Mouse (Mus musculus): ENCODE data around the gene Gm17545. TPM values are rescaled to one million over a fixed set of nuclear protein-coding genes. Genes with fewer than 3 reads are reported as not detected.

Gm17545 gene
- total RNA-seq, 2 experiments from 2014 or later, result not detected

DNA sequence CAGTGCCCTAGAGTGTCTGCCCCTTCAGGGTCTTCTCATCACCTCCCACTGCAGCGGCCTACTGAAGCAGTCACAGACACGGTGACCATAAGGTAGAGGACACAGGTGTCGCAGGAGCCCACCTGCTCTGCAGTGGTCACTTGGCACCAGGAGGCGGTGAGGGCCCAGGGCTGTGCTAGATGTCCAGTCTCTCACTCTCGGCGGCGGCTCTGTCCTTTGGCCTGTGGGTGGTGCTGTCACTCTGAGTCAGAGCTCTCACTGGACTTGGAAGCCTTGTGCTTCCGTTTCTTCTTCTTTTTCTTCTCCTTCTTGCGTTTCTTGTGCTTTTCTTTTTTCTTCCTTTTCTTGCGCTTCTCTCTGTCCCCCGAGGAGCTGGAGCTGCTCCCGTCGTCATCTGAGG is 5.7 kb upstream of the Gm17545 start:
- intact Hi-C loops (cut with DNase I), result no loop called here
- Histone ChIP-seq H3K27ac (no peak overlapping the region), H3K4me3 (no peak overlapping the region)
- peak; percentile 22 for TF ChIP-seq CTCF (IDR thresholded peaks at IDR 0.05)
- no peak for DNase-seq (ENCODE audit: extremely low spot score in 1 of 2, low spot score in 2 of 2)

DNA sequence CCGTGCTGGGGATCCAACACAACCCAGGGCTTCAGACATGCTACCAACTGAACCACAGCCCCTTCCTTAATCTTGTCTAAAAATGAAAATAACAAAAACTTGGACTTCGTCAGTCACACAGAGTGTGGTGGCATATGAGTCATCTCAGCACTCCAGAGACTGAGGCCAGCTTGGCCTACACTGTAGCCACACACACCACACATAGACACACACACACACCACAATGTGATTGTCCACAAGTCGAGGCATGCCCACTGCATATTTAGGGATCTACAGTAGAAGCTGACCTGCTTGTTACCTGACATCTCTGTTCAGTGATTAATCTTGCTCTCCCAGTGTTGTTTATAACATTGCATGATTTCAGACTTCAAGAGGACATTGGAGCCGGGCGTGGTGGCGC is 4.9 kb upstream of the Gm17545 start:
- Histone ChIP-seq H3K4me3 (no peak overlapping the region), H3K27ac (no peak overlapping the region)
- intact Hi-C loops (cut with DNase I), result no loop called here
- no peak for DNase-seq (ENCODE audit: extremely low spot score in 1 of 2, low spot score in 2 of 2)
- no peak for TF ChIP-seq CTCF (IDR thresholded peaks at IDR 0.05)

DNA sequence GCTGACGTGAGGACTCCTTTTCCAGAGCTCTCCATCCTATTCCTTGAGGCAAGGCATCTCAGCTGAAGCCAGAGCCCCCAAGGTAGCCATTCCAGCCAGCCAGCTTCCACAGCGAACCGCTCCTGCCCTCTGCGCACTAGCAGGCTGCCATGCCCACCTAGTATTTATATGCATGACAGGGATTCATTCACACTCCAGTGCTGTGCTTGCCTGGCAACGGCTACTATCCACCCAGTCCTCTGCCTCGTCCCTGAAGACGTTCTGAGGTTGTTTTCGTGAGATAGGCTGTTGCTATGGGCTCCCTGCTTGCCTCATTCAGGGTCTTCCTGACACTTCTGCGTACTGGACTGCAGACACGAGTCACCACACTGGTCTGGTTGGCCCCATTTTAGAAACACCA is 1.4 kb upstream of the Gm17545 start:
- no peak overlapping the region for H3K27ac ChIP-seq
- no peak overlapping the region for H3K4me3 ChIP-seq
- no peak for TF ChIP-seq CTCF (IDR thresholded peaks at IDR 0.05)
- no peak for DNase-seq (ENCODE audit: extremely low spot score in 1 of 2, low spot score in 2 of 2)
- intact Hi-C loops (cut with DNase I), result no loop called here

DNA sequence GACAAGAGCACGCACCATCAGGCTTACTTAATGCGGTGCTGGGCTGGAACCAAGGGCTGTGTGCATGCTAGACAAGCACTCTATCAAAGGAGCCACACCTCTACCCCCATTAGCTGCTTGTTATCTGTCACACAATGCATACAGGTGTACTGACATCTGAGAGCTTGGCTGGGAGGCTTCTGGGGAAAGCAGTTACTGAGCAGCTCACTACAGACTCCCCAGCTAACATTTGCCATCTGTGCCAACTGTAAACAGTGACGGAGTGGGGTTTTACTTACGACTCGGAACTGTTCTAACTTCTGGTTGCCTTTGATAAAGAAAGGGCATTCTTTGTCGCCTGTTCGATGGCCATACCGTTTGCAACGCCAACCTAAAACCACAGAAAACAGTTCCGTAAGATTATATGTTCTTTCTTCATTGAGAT is 577 bp upstream of the Gm17545 start:
- intact Hi-C loops (cut with DNase I), result no loop called here
- Histone ChIP-seq H3K4me3 (no peak overlapping the region), H3K27ac (no peak overlapping the region)
- TF ChIP-seq CTCF (IDR thresholded peaks at IDR 0.05), result no peak
- no peak for DNase-seq (ENCODE audit: extremely low spot score in 1 of 2, low spot score in 2 of 2)

DNA sequence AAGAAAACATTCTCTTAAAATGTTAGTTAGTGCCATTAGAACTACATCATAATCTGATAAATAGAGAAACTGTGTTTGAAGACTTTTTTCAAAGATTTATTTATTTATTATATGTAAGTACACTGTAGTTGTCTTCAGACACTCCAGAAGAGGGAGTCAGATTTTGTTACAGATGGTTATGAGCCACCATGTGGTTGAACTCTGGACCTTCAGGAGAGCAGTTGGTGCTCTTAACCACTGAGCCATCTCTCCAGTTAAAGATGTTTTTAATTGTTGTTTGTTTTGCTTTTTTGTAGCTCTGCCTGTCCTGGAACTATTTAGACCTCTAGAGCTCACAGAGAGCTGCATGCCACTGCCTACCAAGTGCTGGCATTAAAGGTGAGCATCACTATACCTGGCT is 951 bp downstream of the Gm17545 start:
- intact Hi-C loops (cut with DNase I), result no loop called here
- Histone ChIP-seq H3K27ac (no peak overlapping the region), H3K4me3 (no peak overlapping the region)
- TF ChIP-seq CTCF (IDR thresholded peaks at IDR 0.05), result no peak
- no peak for DNase-seq (ENCODE audit: extremely low spot score in 1 of 2, low spot score in 2 of 2)

DNA sequence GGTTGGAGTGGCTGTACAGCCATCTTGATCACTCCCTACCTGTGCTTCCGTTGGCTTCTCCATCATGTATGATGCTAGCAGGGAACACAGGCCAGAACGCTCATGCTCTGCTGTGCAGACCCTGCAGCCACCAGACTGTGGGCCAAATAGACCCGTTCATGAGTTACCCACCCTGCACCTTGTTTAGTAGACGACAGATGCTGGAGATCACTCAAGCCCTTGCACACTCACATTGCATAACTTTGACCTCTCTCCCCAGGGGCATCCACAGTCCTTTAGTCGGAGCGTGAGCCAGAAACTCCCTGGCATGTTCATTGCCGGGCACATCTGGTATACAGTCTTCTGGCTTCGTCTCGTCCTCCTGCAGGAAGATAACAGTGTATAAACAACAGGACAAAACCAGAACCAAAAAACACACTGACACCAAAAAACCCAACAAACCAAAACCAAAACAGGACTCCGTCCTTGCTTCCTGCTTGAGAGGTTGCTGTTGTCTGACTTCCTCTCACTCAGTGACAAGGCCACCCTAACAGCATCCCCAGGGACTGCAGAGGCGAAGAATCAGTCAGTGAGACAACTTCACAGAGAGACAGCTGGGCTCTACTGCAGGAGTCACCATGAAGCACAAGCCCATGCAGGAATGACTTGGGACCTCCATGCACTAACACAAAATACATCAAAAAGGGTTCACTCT is 3.2 kb downstream of the Gm17545 start:
- intact Hi-C loops (cut with DNase I), result no loop called here
- no peak overlapping the region for H3K27ac ChIP-seq
- DNase-seq (ENCODE audit: extremely low spot score in 1 of 2, low spot score in 2 of 2), result no peak
- H3K4me3 ChIP-seq, result no peak overlapping the region
- TF ChIP-seq CTCF (IDR thresholded peaks at IDR 0.05), result no peak

DNA sequence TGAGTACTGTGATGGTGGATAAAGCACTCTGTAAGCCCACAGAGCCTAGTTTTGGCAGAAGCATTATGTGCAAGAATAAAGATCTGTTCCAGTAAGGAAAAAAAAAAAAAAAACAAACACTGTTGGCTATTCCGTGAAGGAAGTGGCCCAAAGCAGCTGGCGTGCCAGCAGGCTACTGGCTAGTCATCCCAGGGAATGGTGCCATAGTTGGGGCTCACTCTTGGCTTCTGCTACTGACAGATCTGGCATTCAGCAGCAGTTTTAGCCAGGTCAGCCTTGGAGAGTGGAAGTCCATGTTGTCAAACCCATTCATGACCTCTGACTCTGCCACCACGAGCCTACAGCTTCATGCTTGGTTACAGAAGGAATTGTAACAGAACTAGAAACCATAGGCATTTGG is 7.9 kb downstream of the Gm17545 start:
- Histone ChIP-seq H3K27ac (no peak overlapping the region), H3K4me3 (no peak overlapping the region)
- no peak for TF ChIP-seq CTCF (IDR thresholded peaks at IDR 0.05)
- DNase-seq (ENCODE audit: extremely low spot score in 1 of 2, low spot score in 2 of 2), result no peak
- intact Hi-C loops (cut with DNase I), result no loop called here

DNA sequence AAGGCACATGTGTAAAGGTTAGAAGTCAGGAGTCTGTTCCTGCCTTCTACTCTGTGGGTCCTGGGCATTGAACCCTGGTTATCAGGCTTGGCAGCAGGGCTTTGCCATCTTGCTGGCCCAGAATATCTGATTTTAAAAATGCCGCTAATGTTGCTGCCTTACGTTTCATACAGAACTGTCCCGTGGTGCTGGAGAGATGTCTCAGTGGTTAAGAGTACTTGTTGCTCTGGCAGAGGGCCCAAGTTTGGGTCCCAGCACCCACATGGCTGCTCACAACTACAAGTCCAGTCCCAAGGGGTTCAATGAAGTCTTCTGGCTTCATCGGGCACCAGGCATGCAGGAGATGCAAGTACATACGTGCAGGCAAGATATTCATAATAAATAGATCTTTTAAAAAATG is 12.1 kb downstream of the Gm17545 start:
- Histone ChIP-seq H3K27ac (no peak overlapping the region), H3K4me3 (no peak overlapping the region)
- TF ChIP-seq CTCF (IDR thresholded peaks at IDR 0.05), result no peak
- intact Hi-C loops (cut with DNase I), result loop anchor here (5.0 kb wide), 1 partner anchor 54 kb away; the partner anchor contains the start of gene 9530077C05Rik
- no peak for DNase-seq (ENCODE audit: extremely low spot score in 1 of 2, low spot score in 2 of 2)

DNA sequence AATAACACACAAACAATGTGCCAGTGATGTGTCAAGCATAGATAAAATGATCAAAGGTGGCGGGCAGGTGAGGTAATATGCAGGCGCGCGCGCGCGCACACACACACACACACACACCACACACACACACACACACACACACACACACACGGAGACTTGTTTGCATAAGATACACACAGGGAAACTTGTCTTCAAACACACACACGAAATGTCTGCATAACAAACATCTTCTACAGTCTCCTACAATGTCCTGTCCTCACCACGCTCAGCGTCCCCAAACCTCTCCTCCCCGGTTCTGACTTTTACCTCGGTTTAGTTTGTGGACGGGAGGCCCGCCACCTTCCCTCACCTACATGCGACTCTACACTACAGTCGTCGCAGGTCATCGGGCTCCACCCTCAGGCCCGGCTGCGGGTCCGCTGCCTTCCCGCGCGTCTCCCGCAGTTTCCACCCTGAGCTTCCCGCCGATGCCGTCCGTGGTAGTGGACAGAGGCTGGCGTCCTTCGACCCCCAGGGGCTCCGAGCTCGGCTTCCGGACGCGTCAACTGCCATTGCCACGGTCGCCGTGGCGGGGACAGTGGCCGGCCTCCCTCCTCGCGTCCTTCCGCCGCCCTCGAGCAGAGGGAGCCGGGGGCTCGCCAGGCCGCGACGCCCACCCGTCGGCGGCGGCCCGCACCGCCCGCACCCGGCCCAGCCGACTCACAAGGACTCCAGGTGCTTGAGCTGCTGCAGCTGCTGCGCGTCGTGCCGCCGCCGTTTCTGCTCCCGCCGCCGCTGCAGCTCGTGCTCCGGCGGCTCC is 13.5 kb downstream of the Gm17545 start:
- intact Hi-C loops (cut with DNase I), result loop anchor here (5.0 kb wide), 1 partner anchor 55 kb away; the partner anchor contains the start of gene 9530077C05Rik
- peak overlapping the region; percentile 85 for H3K4me3 ChIP-seq
- TF ChIP-seq CTCF (IDR thresholded peaks at IDR 0.05), result no peak
- peak in 1 of 2 experiments; percentile 47 for DNase-seq (ENCODE audit: extremely low spot score in 1 of 2, low spot score in 2 of 2)
- peak overlapping the region; percentile 84 for H3K27ac ChIP-seq

DNA sequence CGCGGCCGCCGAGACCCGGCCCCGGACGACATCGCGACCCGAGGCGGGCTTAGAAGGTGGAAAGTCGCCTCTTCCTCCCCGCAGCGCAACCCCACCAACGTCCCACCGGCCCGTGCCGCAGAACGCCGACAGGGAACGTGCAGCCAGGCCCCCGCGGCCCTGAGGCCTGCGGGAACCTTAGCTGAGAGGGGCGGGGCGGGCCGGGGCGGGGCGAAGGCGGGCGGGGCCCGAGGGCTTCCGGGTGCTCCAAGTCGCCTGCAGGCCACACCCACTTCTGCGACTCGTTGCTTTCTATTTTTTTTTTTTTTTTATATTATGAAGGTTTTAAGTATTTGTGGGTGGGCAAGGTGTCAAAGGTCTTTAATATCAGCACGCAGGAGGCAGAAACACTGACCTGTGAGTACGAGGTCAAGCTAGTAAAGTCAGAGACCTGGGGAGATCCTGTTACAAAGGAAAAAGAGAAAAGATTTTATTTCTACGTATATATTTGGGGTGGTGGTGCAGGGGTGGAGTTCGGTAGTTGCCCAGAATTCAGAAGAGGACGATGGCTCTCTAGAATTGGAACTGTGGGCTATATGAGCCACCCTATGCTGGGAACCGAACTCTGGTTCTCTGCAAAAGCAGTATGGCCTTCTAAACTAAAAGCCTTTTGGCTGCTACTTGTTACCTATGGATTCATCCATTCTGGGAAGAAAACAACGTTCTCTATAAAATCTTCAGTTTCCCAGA is 14.2 kb downstream of the Gm17545 start:
- TF ChIP-seq CTCF (IDR thresholded peaks at IDR 0.05), result no peak
- H3K4me3 ChIP-seq, result peak overlapping the region; percentile 85
- intact Hi-C loops (cut with DNase I), result loop anchor here (5.0 kb wide), 1 partner anchor 56 kb away; the partner anchor contains the start of gene 9530077C05Rik
- DNase-seq (ENCODE audit: extremely low spot score in 1 of 2, low spot score in 2 of 2), result peak in 1 of 2 experiments; percentile 59
- H3K27ac ChIP-seq, result peak overlapping the region; percentile 84

DNA sequence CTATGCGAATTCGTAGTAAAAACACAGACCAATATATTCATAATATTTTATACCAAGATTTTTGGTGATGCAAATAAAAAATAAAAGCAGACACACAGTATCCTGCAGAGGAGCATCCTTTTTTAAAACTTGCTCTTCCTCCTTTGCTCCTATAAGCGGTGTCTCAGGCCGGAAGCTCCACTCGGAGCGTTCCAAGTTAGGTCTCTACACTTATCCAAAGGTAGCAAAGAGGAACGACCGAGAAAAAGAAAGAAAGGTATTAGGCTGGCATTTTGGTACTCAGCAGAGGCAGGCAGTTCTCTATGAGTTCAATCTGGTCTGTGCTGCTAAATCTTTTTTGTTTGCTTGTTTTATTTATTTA is 14.8 kb downstream of the Gm17545 start:
- Histone ChIP-seq H3K4me3 (no peak overlapping the region; the same call in 1 of the 2 replicates), H3K27ac (no peak overlapping the region)
- TF ChIP-seq CTCF (IDR thresholded peaks at IDR 0.05), result no peak
- intact Hi-C loops (cut with DNase I), result loop anchor here (5.0 kb wide), 1 partner anchor 57 kb away; the partner anchor contains the start of gene 9530077C05Rik
- DNase-seq (ENCODE audit: extremely low spot score in 1 of 2, low spot score in 2 of 2), result no peak

DNA sequence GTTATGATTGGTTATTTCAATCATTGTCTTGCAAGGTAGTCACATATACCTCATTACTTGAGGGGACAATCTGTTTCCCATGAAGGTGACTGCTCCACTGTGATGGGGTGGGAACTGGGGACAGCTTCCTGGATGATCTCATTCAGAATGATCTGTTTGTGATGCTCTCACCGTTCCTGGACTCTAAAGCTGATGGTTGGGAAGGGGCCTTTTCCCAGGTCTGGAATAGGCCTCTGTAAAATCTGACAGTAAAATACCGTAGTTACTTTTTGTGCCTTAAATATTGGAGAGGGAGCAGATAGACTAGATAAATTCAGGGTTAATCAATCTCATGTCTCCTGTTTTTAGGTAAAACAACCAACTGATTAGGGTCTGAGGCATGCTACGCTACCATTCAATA is 15.6 kb downstream of the Gm17545 start, which contains the start of gene Rp9:
TSS of gene Rp9 (minus strand) at position 101 of the 400 bp plus-strand sequence.
- TF ChIP-seq CTCF (IDR thresholded peaks at IDR 0.05), result no peak
- intact Hi-C loops (cut with DNase I), result loop anchor here (5.0 kb wide), 1 partner anchor 57 kb away; the partner anchor contains the start of gene 9530077C05Rik
- H3K27ac ChIP-seq, result peak within 1 kb of the TSS; percentile 84
- peak within 1 kb of the TSS; percentile 85 for H3K4me3 ChIP-seq
- DNase-seq (ENCODE audit: extremely low spot score in 1 of 2, low spot score in 2 of 2), result no peak
